Mouse (Mus musculus) forebrain, embryonic 15.5 days (tissue): ENCODE results near the gene Dkk3. TPM values are rescaled to one million over a fixed set of nuclear protein-coding genes. Genes with fewer than 3 reads are reported as not detected.
A peak's percentile ranks its signal among the peaks of the same experiment; 100 is the strongest.
"Not testable (repeated sequence)": the region's sequence is repeated elsewhere in the genome, so short reads cannot be mapped to it uniquely, and the experiment has no call there.

Experiments
- ATAC-seq: fragments of 200-750 bp; cut with Nextera tagmentation; replicated peaks from 2 replicates; pipeline ENCODE4 v1.8.0; 2017; ENCODE audit warnings: mild to moderate bottlenecking, moderate TSS enrichment, moderate library complexity
- H3K27ac ChIP-seq: fragments of 300-500 bp; sonication (generic); replicated peaks from 2 replicates; pipeline ENCODE4 v1.5.1; 2015; ENCODE audit warnings: mild to moderate bottlenecking, inconsistent platforms
- H3K27me3 ChIP-seq: fragments of 300-500 bp; sonication (generic); 2 replicates; pipeline ENCODE4 v1.6.1; 2015; ENCODE audit warnings: inconsistent platforms
- H3K36me3 ChIP-seq: fragments of 300-500 bp; sonication (generic); 2 replicates; pipeline ENCODE4 v1.6.1; 2015; ENCODE audit warnings: mild to moderate bottlenecking, inconsistent platforms
- H3K4me1 ChIP-seq: fragments of 300-500 bp; sonication (generic); 2 replicates; pipeline ENCODE4 v1.6.1; 2015; ENCODE audit warnings: inconsistent platforms
- H3K4me2 ChIP-seq: fragments of 300-500 bp; sonication (generic); replicated peaks from 2 replicates; pipeline ENCODE4 v1.6.1; 2015; ENCODE audit warnings: mild to moderate bottlenecking, inconsistent platforms
- H3K4me3 ChIP-seq: fragments of 300-500 bp; sonication (generic); 2 replicates; pipeline ENCODE4 v1.5.1; 2015; ENCODE audit warnings: mild to moderate bottlenecking, inconsistent platforms
- H3K9ac ChIP-seq: fragments of 300-500 bp; sonication (generic); replicated peaks from 2 replicates; pipeline ENCODE4 v1.6.1; 2015; ENCODE audit warnings: mild to moderate bottlenecking, inconsistent platforms
- H3K9me3 ChIP-seq: fragments of 300-500 bp; sonication (generic); 2 replicates; pipeline ENCODE4 v1.6.1; 2016; ENCODE audit warnings: inconsistent platforms
- WGBS: fragments of 180-500 bp; shearing (Covaris S2); methylation state at CpG from one replicate; pipeline ENCODE4 v1.1.7; 2015; ENCODE audit warnings: mixed read lengths; 5-methylcytosine and 5-hydroxymethylcytosine counted together
- polyA plus RNA-seq: library from polyadenylated mRNA; unstranded; fragments of >200 nt; fragmentation: Nextera tagmentation; extraction: Ambion mirVana; gene quantifications from 2 replicates; pipeline ENCODE4 v1.2.1, GENCODE M21; 2015

The Dkk3 gene
- polyA plus RNA-seq, 1 experiment from 2014 or later, result 25.9 TPM

- no peak overlapping the region for H3K4me3 ChIP-seq
- H3K9me3 ChIP-seq, result no peaks in the 10 kb centered on the region
- H3K4me1 ChIP-seq, result peaks cover 4% of the 10 kb centered on the region; the same call in 1 of the 2 replicates
- peak; percentile 78 for ATAC-seq
- H3K27ac ChIP-seq, result peak overlapping the region; percentile 62
- H3K27me3 ChIP-seq, result no peaks in the 10 kb centered on the region
- no peak overlapping the region for H3K4me2 ChIP-seq
- H3K9ac ChIP-seq, result no peak overlapping the region
- 73% methylated on average over 2 of the region's 2 CpGs for WGBS
- H3K36me3 ChIP-seq, result peaks cover 52% of the 10 kb centered on the region
Observed at GRCm38 (mm10) chr7:112100887-112101286, 58.0 kb downstream of the Dkk3 start.

- peaks cover 64% of the 10 kb centered on the region for H3K36me3 ChIP-seq
- not testable (repeated sequence) for ATAC-seq
- WGBS, result 92% methylated on average over 4 of the region's 4 CpGs
Observed at GRCm38 (mm10) chr7:112094923-112095322, 63.9 kb downstream of the Dkk3 start.

GRCm38 (mm10) chr7:112086186-112086585 is 72.7 kb downstream of the Dkk3 start:
- H3K4me2 ChIP-seq, result no peak overlapping the region
- no peak overlapping the region for H3K27ac ChIP-seq
- no peaks in the 10 kb centered on the region for H3K27me3 ChIP-seq
- no peak for ATAC-seq
- no peak overlapping the region for H3K9ac ChIP-seq
- H3K36me3 ChIP-seq, result peaks cover 68% of the 10 kb centered on the region
- WGBS, result 93% methylated on average over 2 of the region's 2 CpGs
- H3K9me3 ChIP-seq, result no peaks in the 10 kb centered on the region
- no peaks in the 10 kb centered on the region for H3K4me1 ChIP-seq
- no peak overlapping the region for H3K4me3 ChIP-seq

More at GRCm38 (mm10) chr7:112094923-112095322, 63.9 kb downstream of the Dkk3 start:
- H3K9me3 ChIP-seq, H3K4me2 ChIP-seq, H3K9ac ChIP-seq, H3K27ac ChIP-seq, H3K4me3 ChIP-seq, H3K27me3 ChIP-seq, H3K4me1 ChIP-seq: not testable (repeated sequence)

- H3K4me2 ChIP-seq, result no peak overlapping the region
- no peaks in the 10 kb centered on the region for H3K27me3 ChIP-seq
- no peak overlapping the region for H3K9ac ChIP-seq
- H3K27ac ChIP-seq, result no peak overlapping the region
- peak; percentile 57; the same call in 1 of the 2 replicates for ATAC-seq
- H3K4me3 ChIP-seq, result no peak overlapping the region
- no peaks in the 10 kb centered on the region for H3K4me1 ChIP-seq
- peaks cover 65% of the 10 kb centered on the region for H3K36me3 ChIP-seq
- no peaks in the 10 kb centered on the region for H3K9me3 ChIP-seq
- WGBS, result 34% methylated on average over 4 of the region's 4 CpGs
Observed at GRCm38 (mm10) chr7:112085062-112085461, 73.8 kb downstream of the Dkk3 start.

GRCm38 (mm10) chr7:112084222-112084621 is 74.6 kb downstream of the Dkk3 start:
- H3K9ac ChIP-seq, result no peak overlapping the region
- H3K27me3 ChIP-seq, result no peaks in the 10 kb centered on the region
- H3K4me2 ChIP-seq, result no peak overlapping the region
- no peak for ATAC-seq
- no peaks in the 10 kb centered on the region for H3K9me3 ChIP-seq
- WGBS, result 94% methylated on average over 2 of the region's 2 CpGs
- peaks cover 60% of the 10 kb centered on the region for H3K36me3 ChIP-seq
- H3K4me3 ChIP-seq, result no peak overlapping the region
- H3K27ac ChIP-seq, result no peak overlapping the region
- H3K4me1 ChIP-seq, result no peaks in the 10 kb centered on the region

- no peak for ATAC-seq
- Histone ChIP-seq H3K9ac (no peak overlapping the region), H3K27me3 (no peaks in the 10 kb centered on the region), H3K27ac (no peak overlapping the region), H3K4me3 (no peak overlapping the region), H3K4me1 (no peaks in the 10 kb centered on the region), H3K36me3 (peaks cover 62% of the 10 kb centered on the region), H3K4me2 (no peak overlapping the region), H3K9me3 (no peaks in the 10 kb centered on the region)
- 98% methylated on average over 1 of the region's 1 CpGs for WGBS
Observed at GRCm38 (mm10) chr7:112082636-112083035, 76.2 kb downstream of the Dkk3 start.

- no peaks in the 10 kb centered on the region for H3K27me3 ChIP-seq
- H3K9ac ChIP-seq, result no peak overlapping the region
- H3K9me3 ChIP-seq, result no peaks in the 10 kb centered on the region
- H3K4me3 ChIP-seq, result no peak overlapping the region
- H3K27ac ChIP-seq, result no peak overlapping the region
- ATAC-seq, result no peak
- no peak overlapping the region for H3K4me2 ChIP-seq
- H3K36me3 ChIP-seq, result peaks cover 34% of the 10 kb centered on the region
- H3K4me1 ChIP-seq, result no peaks in the 10 kb centered on the region
- 89% methylated on average over 5 of the region's 5 CpGs for WGBS
Observed at GRCm38 (mm10) chr7:112074868-112075267, 84.0 kb downstream of the Dkk3 start.

Other genes starting within 250 kb of the Dkk3 start
- 88.1 and 91.3 TPM in 2 replicates for gene Usp47, start 135.6 kb downstream of the Dkk3 start, polyA plus RNA-seq
- 5.9 and 7.0 TPM in 2 replicates for gene Mical2, start 66.8 kb upstream of the Dkk3 start, polyA plus RNA-seq